Mouse (Mus musculus) testis, adult 2 months (tissue): ENCODE data around the gene Gm20388. TPM values are rescaled to one million over a fixed set of nuclear protein-coding genes. Genes with fewer than 3 reads are reported as not detected.

Experiments used
- H3K27ac ChIP-seq: fragments of 200-500 bp; 2 replicates; pipeline ENCODE4 v1.5.1; 2012; ENCODE audit warnings: low read depth, low read length; ENCODE audit not compliant: control insufficient read depth, insufficient read depth
- H3K27me3 ChIP-seq: fragments of 200-500 bp; 2 replicates; pipeline ENCODE4 v1.6.1; 2012; ENCODE audit warnings: mild to moderate bottlenecking, low read length, moderate library complexity; ENCODE audit not compliant: control insufficient read depth, insufficient read depth
- H3K36me3 ChIP-seq: fragments of 200-500 bp; 2 replicates; pipeline ENCODE4 v1.6.1; 2012; ENCODE audit warnings: mild to moderate bottlenecking, low read length; ENCODE audit not compliant: control insufficient read depth, insufficient read depth
- H3K4me1 ChIP-seq: fragments of 200-500 bp; 2 replicates; pipeline ENCODE4 v1.6.1; 2012; ENCODE audit warnings: low read length; ENCODE audit not compliant: control insufficient read depth, insufficient read depth
- H3K4me3 ChIP-seq: fragments of 200-500 bp; 2 replicates; pipeline ENCODE4 v1.5.1; 2012; ENCODE audit warnings: low read depth, mild to moderate bottlenecking, low read length, moderate library complexity, mixed read lengths; ENCODE audit not compliant: control insufficient read depth
- CTCF ChIP-seq: fragments of 200-500 bp; IDR thresholded peaks from 2 replicates; pipeline ENCODE4 v1.5.1; 2012; ENCODE audit warnings: low read depth, mild to moderate bottlenecking, inconsistent platforms, low read length, moderate library complexity; ENCODE audit not compliant: control insufficient read depth, insufficient read depth, insufficient replicate concordance
- POLR2A ChIP-seq: fragments of 200-500 bp; IDR thresholded peaks from 2 replicates; pipeline ENCODE4 v1.6.1; 2012; ENCODE audit warnings: low read depth, mild to moderate bottlenecking, inconsistent platforms, low read length, moderate library complexity; ENCODE audit not compliant: control insufficient read depth
- polyA plus RNA-seq: library from polyadenylated mRNA; depleted of rRNA; stranded (reverse); fragments of >200 nt; gene quantifications from 2 replicates; pipeline ENCODE4 v1.2.3, GENCODE M21; 2012

Gm20388 gene
- polyA plus RNA-seq, 1 experiment: 5.6 TPM

DNA sequence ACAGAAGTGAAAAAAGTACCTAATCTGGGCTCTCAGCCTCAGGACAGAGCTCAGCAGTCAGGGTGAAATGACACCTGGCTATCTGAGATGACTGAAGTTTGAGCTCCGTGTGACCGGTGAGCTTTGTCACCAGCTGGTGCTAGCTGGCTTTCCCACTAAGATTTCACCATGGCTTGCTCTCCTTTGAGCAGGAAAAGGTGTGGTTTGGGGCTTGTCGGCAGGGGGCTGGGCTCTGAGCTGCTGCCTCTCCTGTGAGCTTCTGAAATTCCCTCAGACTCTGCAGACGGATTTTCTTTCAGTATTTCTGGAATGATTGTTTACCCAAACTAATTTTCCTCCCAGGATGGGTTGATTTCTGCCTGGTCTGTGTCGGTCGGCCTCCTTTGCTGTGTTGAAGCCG, 4395.9 kb downstream of the Gm20388 start:
- Histone ChIP-seq H3K4me1 (no peaks in the 10 kb centered on the region), H3K4me3 (no peak overlapping the region), H3K27me3 (no peaks in the 10 kb centered on the region), H3K27ac (no peak overlapping the region), H3K36me3 (no peaks in the 10 kb centered on the region)
- TF ChIP-seq POLR2A (no peak), CTCF (no peak)

DNA sequence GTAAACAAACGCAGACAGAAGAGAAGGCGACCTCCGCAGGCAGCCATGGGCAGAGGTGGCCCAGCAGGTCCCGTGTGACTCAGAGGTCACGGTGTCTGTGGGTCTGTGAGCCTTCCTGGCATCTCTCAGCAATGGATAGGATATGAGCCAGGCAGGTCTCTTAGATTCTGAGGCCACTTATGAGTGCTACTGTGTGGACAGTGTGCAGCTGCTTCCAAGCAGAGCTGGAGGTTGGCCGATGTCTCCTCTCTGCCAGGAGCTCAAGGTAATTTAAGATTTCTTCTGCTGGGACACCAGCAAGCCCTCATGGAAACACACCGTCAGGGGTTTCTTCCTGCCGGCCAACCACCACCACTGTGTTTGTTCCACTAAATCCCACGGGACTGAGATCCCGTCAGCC, 4397.1 kb downstream of the Gm20388 start:
- no peaks in the 10 kb centered on the region for H3K36me3 ChIP-seq
- no peaks in the 10 kb centered on the region for H3K4me1 ChIP-seq
- H3K27me3 ChIP-seq: no peaks in the 10 kb centered on the region
- no peak overlapping the region for H3K4me3 ChIP-seq
- TF ChIP-seq POLR2A (no peak), CTCF (no peak)
- no peak overlapping the region for H3K27ac ChIP-seq

DNA sequence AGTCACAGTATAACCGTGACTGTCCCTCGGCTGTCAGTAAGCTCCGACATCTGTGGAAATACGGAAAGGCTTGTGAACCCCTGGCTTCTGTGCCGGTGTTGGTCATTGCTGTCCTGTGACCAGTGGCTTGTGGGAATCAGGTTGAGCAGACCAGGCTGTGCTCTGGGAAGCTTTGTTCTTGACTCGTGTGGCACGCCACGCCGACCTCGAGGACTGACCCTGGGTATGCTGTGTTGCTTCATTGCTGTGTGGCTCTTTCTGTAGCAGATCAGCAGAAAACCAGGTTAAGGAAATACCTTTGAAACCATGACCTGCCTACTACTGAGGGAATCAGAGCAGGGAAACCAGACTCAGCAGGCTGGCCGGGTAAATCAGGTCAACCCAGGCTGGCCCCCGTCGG, 4399.9 kb downstream of the Gm20388 start:
- Histone ChIP-seq H3K36me3 (no peaks in the 10 kb centered on the region), H3K27me3 (no peaks in the 10 kb centered on the region), H3K4me3 (no peak overlapping the region), H3K27ac (no peak overlapping the region), H3K4me1 (no peaks in the 10 kb centered on the region)
- no peak for TF ChIP-seq CTCF
- TF ChIP-seq POLR2A: no peak

DNA sequence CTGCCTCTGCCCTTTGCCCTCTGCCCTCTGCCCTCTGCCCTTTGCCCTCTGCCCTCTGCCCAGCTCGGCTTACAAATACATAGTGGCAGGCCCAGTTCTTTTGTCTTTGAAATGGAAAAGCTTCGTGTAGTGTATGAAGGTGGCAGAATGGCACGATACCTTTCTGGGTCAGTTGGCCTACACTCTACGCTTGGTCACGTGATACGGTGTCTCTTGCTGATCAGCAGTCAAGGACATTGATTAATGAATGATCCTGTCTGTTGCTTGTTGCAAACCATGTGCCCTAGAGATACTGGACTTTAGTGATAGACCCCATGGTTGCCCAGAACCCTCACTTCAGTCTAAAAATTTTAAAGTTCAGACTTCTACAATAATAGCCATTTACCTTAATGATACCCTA, 4400.5 kb downstream of the Gm20388 start:
- TF ChIP-seq POLR2A (no peak), CTCF (no peak)
- H3K4me3 ChIP-seq: no peak overlapping the region
- H3K27ac ChIP-seq: no peak overlapping the region
- H3K4me1 ChIP-seq: no peaks in the 10 kb centered on the region
- H3K36me3 ChIP-seq: no peaks in the 10 kb centered on the region
- no peaks in the 10 kb centered on the region for H3K27me3 ChIP-seq

DNA sequence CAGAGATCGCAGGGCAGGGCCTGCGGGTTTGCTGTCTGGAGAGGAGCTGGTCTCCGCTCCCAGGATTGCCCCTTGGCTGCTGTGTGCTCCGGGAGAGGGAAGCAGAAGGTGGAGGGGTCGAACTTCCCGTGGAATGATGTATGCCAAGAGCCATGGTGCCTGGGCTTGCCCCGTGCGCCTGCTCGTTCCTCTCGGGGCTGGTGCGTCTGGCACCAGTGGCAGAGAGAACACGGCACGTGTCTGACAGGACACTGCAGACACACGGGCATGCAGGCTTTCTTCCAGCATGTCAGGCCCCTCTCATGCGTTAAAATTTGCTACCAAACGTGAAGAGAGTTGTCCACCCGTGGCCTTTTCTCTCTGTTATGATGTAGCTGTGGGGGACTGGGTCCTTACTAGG, 4401.1 kb downstream of the Gm20388 start:
- H3K36me3 ChIP-seq: no peaks in the 10 kb centered on the region
- no peaks in the 10 kb centered on the region for H3K4me1 ChIP-seq
- TF ChIP-seq POLR2A: no peak
- no peak for TF ChIP-seq CTCF
- H3K27ac ChIP-seq: no peak overlapping the region
- no peak overlapping the region for H3K4me3 ChIP-seq
- H3K27me3 ChIP-seq: no peaks in the 10 kb centered on the region

DNA sequence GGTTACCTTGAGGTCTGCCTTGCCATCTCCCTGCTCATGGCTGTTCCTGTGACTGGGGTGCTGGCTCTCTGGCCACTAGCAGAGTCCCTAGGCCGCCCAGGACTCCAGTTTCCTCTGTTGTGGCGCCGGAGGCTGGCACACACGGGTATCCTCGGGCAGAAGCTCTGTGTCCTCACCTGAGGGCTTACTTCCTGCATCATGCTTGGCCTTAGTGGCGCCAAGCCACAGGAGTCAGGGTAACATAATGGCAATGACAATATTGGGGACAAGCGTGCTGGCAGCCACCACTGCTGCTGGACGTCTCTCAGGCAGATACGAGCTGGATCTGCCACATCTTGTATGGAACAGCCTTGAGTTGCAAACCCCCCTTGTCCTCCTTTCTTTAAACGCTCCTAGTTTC, 4401.6 kb downstream of the Gm20388 start:
- Histone ChIP-seq H3K27ac (no peak overlapping the region), H3K36me3 (no peaks in the 10 kb centered on the region), H3K27me3 (no peaks in the 10 kb centered on the region), H3K4me3 (no peak overlapping the region), H3K4me1 (no peaks in the 10 kb centered on the region)
- TF ChIP-seq POLR2A (no peak), CTCF (no peak)

DNA sequence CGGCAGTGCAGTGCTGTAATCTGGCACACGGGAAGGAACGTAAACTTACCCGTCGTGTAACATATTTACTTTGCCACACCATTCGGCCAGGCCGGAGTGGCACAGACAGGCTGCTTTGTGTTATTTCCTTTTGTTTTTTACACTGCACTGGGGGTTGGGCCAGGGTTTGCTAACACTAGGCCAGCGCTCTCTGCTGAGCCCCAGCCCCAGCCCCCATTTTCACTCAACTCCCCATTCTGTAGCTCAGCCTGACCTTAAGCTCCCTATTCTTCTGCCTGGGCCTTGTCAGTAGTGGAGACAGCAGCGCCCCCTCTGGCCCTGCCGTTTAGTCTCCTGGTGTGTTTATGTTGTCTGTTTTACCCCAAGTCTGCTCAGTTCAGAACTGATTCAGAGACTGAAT, 4404.2 kb downstream of the Gm20388 start:
- H3K4me1 ChIP-seq: peaks cover 3% of the 10 kb centered on the region
- H3K27ac ChIP-seq: no peak overlapping the region
- no peak overlapping the region for H3K4me3 ChIP-seq

More for the DNA sequence above, 4404.2 kb downstream of the Gm20388 start:
- H3K36me3 ChIP-seq: no peaks in the 10 kb centered on the region
- H3K27me3 ChIP-seq: no peaks in the 10 kb centered on the region
- no peak for TF ChIP-seq POLR2A
- TF ChIP-seq CTCF: no peak; the same call in 1 of the 2 replicates
